Mouse (Mus musculus) heart, adult 18-20 months (tissue): ENCODE data around the gene Itm2b. TPM values are rescaled to one million over a fixed set of nuclear protein-coding genes. Genes with fewer than 3 reads are reported as not detected.

Source experiments
- DNase-seq, 2 experiments: peaks; one replicate each; pipeline ENCODE4 v3.0.0; 2021 to 2022; ENCODE audit warnings: mixed read lengths in 1 of 2
- total RNA-seq, 2 experiments: library from RNA; stranded (reverse); gene quantifications; 2 replicates each; pipeline ENCODE4 v1.2.3; 2021

The Itm2b gene
- total RNA-seq, 2 experiments from 2014 or later = 736 to 802 TPM

DNA sequence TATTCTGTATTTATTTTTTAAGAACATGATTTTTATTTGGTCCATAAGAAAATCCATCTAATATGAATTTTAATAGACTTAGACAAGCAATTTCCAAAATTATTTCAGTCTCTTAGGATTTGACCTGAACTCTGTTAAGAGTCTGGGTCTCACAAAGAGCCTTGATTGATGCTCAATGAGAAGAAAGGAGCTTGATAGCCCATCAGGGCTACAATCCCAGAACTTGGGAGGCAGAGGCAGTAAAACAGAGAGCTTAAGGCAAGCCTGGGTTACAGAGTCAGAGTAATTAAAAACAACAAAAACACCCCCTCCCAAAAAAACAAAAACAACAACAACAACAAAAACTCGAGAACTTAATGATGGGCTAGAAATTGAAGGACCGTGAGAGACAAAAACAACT is 61.1 kb downstream of the Itm2b start:
- DNase-seq = no peak

GRCm38 (mm10) chr14:73322142-73322541 is 62.9 kb downstream of the Itm2b start:
- DNase-seq = no peak

DNA sequence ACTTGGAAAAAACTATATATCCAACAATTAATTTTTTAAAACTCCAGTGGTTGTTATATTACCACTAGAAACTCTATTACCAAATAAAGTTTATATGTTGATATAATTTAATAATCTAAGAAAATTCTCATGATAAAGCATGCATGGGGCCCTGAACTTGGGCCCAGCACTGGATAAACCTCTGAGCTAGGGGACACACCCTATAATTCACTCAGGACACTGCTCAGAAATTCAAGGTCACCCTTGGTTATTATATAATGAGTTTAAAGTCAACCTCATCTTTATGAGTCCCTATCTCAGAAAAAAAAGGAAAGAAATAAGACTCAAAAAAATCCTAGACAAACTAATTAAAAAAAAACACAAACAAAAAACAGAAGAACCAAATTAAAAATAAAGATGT is 68.2 kb downstream of the Itm2b start:
- DNase-seq = no peak

DNA sequence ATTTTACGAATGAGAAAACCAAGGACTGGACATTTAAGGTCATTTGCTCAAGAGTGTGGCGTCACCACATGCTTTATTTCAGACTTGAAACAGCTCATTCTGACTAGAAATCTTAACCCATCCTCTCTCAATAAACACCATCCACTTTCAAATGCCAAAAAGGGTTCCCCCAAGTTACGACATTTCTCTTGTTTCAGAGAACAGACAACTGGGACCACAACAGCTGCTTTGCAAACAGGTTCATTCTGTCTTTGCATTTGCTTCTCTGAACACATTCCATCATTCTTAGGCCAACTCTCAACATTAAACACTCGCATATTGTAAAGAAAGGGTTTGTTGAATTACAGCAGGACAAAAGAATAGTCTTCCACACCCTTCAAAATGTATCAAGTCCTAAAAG is 71.2 kb downstream of the Itm2b start:
- no peak for DNase-seq

- DNase-seq = no peak
Observed at GRCm38 (mm10) chr14:73313396-73313795, 71.7 kb downstream of the Itm2b start.

DNA sequence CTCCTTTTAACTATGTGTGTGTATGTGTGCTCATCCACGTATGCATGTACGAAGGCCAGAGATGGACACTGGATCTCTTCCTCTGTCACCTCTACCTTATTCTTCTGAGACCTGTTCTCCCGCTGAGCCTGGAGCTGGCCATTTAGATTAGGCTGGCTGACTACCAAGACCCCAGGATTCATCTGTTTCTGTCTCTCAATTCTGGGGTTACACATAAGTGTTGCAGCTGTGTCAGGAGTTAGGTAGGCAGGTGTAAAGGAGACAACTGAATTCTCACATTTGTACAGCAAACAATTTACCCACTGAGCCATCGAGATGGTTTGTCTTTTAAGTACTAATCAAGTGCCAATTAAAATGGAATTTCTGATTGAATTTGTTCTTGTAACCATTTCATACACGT is 72.2 kb downstream of the Itm2b start:
- DNase-seq = no peak

Other genes starting within 250 kb of the Itm2b start
- gene Lpar6, start 147.4 kb downstream of the Itm2b start, total RNA-seq = 1 to 10 TPM; 1.6 to 2.1 TPM
- 10 to 100 TPM; 17.9 to 23.6 TPM for gene Rb1, start 59.5 kb downstream of the Itm2b start, total RNA-seq
- 10 to 100 TPM; 21.3 to 23.7 TPM for gene Med4, start 124.7 kb upstream of the Itm2b start, total RNA-seq
- gene Sucla2, start 140.0 kb upstream of the Itm2b start, total RNA-seq = 100 to 1,000 TPM; 776 to 832 TPM
- gene Nudt15, start 163.0 kb upstream of the Itm2b start, total RNA-seq = 10 to 100 TPM in 1 of 2 experiments, 1 to 10 TPM in 1; 7.9 to 11.6 TPM